Mouse (Mus musculus) retina, adult 2 months (tissue): ENCODE measurements around the gene Gm10260.

Source experiments
- DNase-seq: peaks from one replicate; pipeline ENCODE4 v3.0.0-alpha.2; 2012; ENCODE audit warnings: low read depth, low spot score

Gm10260 gene

DNA sequence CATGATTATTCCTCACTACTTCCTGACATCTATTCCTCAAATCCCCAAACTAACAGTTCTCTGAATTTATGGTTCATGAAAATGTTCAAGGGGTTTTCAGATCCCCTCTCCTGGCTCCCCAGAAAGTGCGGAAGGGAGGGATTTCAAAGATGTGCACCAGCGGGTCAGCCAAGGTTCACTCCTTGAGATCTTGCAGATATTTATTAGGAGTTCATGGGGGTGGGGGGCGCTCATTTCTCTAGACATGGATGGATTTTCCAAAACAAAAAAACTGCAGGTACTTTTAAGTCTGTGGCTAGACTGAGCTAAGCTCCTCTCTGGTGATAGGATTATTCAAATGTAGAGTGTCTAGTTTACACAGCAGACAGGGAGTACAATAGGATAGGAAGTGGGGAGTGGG is 8.4 kb upstream of the Gm10260 start:
- DNase-seq = no peak

DNA sequence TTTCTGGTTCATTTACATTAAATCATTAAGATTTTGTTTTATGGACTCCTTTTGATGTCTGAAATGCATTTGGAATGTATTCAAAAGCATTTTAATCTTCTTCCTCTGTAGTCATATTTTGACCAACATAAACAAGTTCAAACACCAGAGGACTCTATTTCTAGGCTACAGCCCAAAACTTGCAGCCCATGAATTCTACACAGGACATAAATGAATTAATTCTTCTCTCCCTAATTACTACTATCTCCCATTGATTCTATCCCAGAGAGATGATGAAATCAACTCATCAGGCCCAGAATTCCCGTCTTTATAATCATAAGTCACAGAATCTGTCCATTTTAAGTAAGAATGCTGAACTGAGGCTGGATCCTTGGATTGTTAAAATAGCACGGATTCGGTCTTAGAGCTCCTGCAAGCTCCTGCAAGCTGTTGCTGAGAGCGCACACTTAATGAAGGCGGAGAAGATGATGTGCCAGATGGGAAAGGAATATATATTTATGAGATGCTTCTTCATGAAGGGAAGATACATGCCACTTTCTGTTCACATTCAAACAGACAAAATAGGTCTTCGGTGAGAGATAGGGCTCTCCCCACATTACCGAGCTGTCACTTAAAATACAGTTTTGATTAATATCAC is 7.7 kb upstream of the Gm10260 start:
- no peak for DNase-seq

GRCm38 (mm10) chr13:97766600-97766999 is 6.2 kb upstream of the Gm10260 start:
- no peak for DNase-seq

DNA sequence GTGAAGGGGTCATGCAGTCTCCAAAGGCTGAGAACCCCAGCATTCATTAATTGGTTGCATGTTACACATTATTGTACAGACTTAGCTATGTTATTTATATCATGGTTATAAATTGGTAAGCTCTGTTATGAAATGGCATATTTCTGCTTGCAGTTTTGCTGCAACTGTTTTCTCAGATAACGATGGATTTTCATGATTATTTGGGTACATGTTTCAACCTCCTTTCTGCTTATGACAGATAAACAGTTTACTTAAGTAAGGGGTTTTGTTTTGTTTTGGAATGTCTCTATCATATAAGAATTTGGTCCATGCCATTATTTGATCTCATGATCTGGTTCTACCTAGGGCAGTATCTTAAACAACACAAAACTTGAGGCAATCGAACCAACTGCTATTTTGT is 5.5 kb upstream of the Gm10260 start:
- no peak for DNase-seq

- no peak for DNase-seq
Observed at GRCm38 (mm10) chr13:97764067-97764466, 3.6 kb upstream of the Gm10260 start.

DNA sequence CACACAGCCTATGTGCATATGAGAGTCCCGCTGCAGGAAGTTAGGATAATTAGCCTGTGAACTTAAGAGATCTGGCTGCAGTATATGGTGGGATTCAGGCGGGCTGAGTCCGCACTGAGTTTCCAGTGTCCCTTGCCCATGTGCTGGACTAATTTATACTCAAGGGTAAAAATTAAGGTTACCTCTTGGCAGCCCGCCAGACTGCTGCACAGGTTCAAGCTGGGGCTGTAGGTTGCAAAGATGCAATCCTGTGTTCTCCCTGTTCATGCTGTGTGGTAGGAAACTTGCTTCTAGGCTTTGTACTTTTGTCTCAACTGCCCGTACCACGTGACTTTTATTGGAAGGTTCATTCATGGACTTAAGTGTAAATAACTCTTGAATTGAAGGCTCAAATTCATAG is 3.0 kb upstream of the Gm10260 start:
- DNase-seq = no peak

- DNase-seq = no peak
Observed at GRCm38 (mm10) chr13:97762121-97762520, 1.7 kb upstream of the Gm10260 start.

- DNase-seq = no peak
Observed at GRCm38 (mm10) chr13:97757033-97757432, 3.4 kb downstream of the Gm10260 start.

- no peak for DNase-seq
Observed at GRCm38 (mm10) chr13:97756091-97756490, 4.3 kb downstream of the Gm10260 start.

- DNase-seq = no peak
Observed at GRCm38 (mm10) chr13:97750851-97751381, 9.5 kb downstream of the Gm10260 start.

GRCm38 (mm10) chr13:97747037-97747860 is 13.2 kb downstream of the Gm10260 start:
- DNase-seq = no peak

DNA sequence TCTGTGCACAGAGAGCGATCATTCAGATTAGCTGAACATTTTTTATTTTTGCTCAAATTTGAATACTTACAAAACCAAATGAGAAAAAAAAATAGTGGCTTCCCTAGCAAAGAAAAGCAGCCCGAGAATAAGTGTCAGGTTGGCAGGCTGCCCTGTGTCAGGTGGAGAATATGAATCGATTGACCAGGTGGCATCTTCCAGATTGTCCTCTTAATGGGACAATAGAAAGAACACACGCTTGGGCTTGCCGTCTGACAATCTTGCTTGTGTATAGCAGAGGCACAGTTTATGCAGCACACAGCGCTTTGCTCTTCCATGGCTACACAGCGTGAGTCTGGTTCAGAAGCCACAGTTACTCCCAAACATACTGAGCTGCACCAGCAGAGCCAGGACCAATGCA is 15.8 kb downstream of the Gm10260 start:
- no peak for DNase-seq

GRCm38 (mm10) chr13:97744036-97744435 is 16.4 kb downstream of the Gm10260 start:
- no peak for DNase-seq

DNA sequence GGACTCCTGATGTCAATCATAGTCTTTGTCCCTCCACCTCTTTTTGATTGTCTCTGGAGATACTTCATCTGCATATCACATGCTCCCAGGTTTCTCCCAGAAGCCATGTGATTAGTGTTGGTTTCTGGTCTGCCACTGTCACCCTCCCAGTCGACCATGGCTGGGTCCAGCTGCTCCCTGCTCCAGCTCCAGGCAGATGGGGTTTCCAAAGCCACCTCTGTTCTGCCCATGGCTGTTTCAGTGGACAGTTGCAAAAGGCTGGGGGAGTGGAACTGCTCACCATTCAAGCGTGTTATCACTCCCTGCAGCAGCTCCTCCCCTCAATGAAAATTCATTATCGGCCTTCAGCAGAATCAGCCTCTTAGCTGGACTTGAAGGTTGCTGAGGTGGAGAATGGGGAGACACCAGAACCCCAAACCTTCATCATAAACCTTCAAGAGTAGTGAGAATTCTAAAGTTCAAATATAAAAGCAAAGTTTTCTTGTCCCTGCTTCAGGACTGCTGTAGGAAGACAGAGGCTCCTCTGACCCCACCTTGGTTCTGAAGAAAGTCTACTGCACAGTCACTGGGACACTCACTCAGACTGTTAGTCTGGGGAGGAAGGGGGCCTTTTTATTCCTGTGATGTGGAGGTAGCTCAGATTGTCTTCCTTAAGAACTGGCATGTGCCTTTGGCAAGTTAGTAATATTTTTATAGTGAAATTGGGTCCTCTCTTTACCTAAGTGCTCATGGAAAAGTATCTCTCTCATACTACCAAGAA is 17.0 kb downstream of the Gm10260 start:
- no peak for DNase-seq

DNA sequence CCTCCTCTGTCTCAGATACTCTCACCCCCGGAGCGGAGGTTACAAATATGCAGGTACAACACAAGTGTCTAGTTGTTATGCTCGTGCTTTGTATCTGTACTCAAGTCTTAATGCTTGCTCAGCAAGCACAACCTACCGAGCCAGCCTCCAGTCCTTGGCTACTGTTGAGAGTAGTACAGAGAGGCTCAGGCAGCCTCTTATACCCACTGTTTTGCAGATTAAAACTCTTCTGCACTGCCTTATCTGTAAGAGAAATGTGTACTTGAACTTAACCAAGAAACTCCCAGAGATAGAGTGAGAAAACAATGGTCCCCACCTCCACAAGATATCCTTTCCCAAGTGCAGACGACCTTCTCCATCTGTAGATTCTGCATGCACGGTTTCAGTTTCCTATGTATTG is 24.5 kb downstream of the Gm10260 start:
- DNase-seq = no peak

DNA sequence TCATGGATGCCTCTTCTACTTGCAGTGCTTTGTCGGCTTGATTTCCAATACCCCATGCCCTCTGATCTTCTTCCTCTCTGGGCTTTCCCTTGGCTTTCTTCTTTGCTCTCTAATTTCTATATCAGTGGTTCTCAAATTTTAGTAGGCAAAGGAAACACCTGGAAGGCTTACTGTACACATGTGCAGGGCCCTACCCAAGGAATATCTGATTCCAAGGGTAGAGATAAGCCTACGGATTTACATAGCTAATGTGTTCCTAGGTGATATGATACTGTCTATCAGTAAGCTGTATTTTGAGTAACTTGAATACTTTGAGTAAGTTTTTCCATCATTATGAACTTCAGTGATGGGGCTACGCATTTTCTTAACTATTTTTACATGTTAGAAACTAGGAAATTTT is 25.7 kb downstream of the Gm10260 start:
- no peak for DNase-seq

DNA sequence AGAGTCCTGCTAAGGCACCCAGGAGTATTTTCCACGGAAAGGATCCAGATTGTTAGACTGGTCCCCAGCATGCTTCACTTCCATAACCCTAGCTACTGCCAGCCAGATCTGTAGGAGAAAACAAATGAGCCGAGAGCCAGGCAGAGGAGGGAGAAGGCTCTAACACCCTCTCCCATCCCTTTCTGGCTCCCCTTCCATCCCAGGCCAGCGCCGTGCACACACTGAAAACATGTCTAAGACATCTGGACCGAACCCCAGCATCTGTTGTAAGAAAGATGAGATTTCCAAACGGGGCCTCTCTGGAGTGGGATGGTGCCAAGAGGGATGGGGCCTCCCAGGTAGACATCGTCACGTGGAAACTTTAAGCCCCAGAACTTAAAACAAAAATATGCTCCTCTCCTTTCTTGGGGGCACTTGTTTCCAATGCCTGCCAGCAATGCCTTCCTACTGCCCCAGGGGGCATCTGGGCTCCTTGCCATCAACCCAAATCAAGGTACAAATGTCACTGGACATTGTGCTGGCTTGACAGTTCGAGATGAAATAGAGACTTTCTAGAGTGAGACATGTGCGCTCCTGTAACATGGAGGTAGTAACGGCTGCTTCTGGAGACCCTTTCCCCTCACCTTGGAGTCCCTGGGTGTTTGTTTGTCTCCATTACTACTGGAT is 35.1 kb downstream of the Gm10260 start:
- no peak for DNase-seq

DNA sequence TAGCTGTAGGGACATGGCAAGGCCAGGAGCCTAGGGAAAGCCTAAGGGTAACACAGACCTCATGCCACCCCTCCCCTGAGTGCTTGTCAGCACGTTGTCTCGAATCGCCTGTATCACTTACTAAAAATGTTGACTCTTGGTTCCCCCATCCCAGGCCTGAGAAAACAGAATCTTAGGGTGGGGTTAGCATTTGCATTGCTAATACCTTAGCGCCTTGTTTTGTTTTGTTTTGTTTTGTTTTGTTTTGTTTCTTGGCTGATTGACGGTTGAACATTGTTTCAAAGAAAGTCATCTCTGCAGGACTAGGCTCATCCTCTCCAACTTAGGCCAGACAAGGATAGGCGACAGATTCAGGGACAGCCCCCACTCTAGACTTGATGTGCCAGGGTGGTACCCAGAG is 35.9 kb downstream of the Gm10260 start:
- no peak for DNase-seq

DNA sequence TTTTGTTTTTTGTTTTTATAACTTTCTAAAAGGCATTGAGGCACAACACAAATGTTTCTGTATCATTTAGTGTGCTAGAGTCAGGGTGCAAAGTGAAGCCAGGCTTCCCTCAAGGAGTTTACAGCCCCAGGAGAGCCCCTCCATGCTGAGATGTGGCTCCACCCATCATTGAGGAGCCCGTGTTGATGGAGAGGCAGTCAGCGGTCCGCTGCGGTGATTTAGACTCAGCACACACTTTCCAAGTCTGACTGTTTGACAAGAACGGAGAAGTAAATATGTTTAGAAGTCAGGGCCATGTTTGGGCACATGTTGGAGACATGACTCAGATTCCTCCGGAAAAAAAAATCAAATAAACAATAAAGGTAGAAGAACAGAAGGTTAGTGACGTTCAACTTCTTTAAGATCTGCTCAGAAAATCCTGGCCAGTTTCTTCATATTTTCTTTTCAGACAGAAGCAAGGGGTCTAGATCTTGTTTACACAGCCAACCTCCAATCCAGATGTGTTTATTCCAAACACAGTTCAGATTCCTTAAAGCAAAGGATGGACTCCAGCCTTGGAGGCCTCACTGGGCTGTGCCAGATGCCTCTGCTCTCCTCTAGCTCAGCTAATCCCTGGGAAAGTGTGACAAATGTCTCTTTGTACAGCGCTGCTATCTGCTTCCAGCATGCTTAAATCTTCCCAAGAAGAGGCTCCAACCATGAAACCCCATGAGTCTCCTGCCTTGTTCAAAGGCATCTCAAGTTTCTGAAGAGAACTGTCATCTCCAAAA is 47.7 kb downstream of the Gm10260 start:
- DNase-seq = no peak

DNA sequence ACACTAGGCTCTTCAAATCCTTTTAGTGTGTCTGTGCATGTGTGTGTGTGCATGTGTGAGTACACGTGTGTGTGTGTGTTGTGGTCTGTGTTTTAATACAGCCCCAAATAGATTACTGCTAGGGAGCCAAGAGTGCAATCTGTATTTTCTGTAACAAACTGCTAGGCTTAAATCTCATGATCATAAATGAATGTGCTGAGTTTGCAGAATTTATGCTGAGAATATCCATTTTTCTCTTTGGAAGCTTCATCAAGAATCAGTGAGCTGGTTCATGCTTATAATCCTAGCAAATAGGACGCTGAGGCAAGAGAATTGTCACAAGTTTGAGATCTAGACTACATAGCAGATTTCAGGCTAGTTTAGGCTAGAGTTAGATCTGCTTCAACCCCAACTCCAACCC is 48.9 kb downstream of the Gm10260 start:
- DNase-seq = no peak
